Mouse (Mus musculus): ENCODE measurements around the gene Rbm34. TPM values are rescaled to one million over a fixed set of nuclear protein-coding genes. Genes with fewer than 3 reads are reported as not detected.
A peak's percentile ranks its signal among the peaks of the same experiment; 100 is the strongest.

Rbm34 gene
- polyA plus RNA-seq, 1 experiment from 2014 or later: 32.0 TPM

DNA sequence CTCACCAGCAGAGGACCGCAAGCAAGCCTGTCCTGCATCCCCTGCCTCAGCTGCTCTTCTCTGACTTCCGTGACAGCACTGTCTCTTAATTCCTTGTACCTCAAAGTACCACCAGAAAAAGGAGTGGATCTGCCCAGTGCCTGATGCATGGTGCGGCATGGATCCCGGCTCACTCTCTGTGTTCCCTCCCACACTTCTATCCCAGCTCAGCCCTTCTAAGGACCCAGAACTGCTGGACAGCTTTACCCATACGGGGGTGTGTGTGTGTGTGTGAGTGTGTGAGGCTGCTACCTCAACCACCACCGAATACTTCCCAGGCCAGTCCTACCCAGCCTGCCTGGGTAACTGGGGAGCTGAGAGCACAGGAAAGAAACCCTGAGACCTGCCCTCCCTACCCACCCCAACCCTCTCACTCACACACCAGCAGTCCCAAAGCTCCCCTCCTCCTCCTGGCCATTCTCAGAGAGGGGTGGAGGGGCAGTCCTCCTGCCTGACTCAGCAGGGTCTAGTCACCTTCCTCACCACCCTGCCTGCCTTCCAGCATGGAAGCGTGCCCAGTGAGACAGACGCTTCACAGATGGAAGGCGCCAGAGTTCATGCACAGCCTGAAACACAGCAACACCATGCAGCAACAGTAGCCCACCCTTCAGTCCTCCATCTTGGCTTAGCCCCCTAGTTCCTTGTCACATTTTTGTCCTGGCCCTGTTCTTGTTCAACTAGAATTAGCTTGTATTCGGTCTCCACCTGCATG, 41.9 kb downstream of the Rbm34 start:
- Histone ChIP-seq H3K9ac (replicated peaks) (no peak overlapping the region), H3K4me3 (no peak overlapping the region), H3K27me3 (no peaks in the 10 kb centered on the region), H3K27ac (replicated peaks) (no peak overlapping the region), H3K4me2 (replicated peaks) (no peak overlapping the region), H3K36me3 (peaks cover 35% of the 10 kb centered on the region), H3K9me3 (no peaks in the 10 kb centered on the region), H3K4me1 (no peaks in the 10 kb centered on the region)
- 88% methylated on average over 10 of the region's 10 CpGs for WGBS
- no peak for ATAC-seq (ENCODE audit: low FRiP score, low read depth)

DNA sequence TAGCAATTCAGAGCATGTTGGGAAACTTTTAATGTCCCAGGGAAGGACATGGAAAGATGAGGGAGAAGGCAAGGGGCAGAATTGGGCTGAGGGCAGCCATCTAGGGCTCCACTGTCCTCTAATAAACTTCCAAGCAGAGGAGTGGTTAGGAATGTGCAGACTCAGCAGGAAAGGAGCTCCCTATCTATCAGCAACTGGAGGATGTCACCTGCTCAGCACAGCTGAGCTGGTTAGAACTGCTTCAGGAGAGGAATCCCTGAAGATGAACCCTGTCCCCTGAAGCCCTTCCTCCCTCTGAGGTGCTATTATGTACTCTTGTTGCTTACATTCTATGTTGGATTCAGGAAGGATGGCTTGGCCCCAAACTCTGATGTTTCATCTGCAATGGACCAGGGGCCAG, 42.8 kb downstream of the Rbm34 start:
- no peak overlapping the region for H3K4me3 ChIP-seq
- H3K27me3 ChIP-seq: no peaks in the 10 kb centered on the region
- no peaks in the 10 kb centered on the region for H3K9me3 ChIP-seq
- ATAC-seq (ENCODE audit: low FRiP score, low read depth): no peak
- no peak overlapping the region for H3K4me2 ChIP-seq (replicated peaks)
- H3K9ac ChIP-seq (replicated peaks): no peak overlapping the region
- H3K4me1 ChIP-seq: no peaks in the 10 kb centered on the region
- no peak overlapping the region for H3K27ac ChIP-seq (replicated peaks)
- peaks cover 31% of the 10 kb centered on the region for H3K36me3 ChIP-seq

DNA sequence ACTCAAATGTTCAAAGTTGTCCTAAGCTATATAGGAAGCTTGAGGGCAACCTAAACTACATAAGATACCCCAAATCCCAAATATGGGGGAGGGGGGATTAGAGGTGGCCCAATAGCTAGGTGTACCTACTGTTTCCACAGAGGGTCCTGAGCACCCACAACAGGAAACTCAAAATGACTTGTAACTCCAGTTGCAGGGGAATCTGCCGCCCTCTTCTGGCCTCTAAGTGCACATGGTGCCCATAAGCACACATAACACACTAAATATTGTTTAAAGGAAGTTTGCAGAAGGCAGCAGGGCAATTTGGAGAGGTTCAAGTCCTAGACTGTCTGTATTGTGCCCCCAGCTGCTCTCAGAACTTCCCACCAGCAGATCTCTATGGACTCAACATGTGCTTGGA, 43.8 kb downstream of the Rbm34 start:
- H3K27me3 ChIP-seq: no peaks in the 10 kb centered on the region
- no peak overlapping the region for H3K4me2 ChIP-seq (replicated peaks)
- ATAC-seq (ENCODE audit: low FRiP score, low read depth): no peak
- no peak overlapping the region for H3K27ac ChIP-seq (replicated peaks)
- no peak overlapping the region for H3K9ac ChIP-seq (replicated peaks)
- peaks cover 25% of the 10 kb centered on the region for H3K36me3 ChIP-seq
- WGBS: 47% methylated on average over 1 of the region's 1 CpGs
- H3K4me3 ChIP-seq: no peak overlapping the region
- no peaks in the 10 kb centered on the region for H3K4me1 ChIP-seq
- H3K9me3 ChIP-seq: no peaks in the 10 kb centered on the region

DNA sequence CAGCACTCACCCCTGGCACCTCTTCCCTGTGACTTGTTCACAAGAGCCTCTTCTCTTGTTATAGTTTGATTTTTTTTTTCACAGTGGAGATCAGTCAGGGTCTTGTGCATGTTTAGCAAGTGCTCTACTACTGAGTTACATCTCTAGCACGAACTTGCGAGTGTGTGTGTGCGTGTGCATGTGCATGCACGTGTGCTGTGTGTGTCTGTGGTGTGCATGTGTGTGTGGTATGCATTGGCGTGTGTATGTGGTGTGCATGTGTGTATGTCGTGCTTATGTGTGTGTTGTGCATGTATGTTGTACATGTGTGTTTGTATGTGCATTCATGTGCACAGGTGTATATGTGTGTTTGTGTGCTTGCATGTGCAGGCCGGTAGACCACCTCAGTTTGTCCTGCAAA, 47.9 kb downstream of the Rbm34 start:
- no peaks in the 10 kb centered on the region for H3K9me3 ChIP-seq
- no peaks in the 10 kb centered on the region for H3K27me3 ChIP-seq
- WGBS: 96% methylated on average over 7 of the region's 7 CpGs
- no peak overlapping the region for H3K27ac ChIP-seq (replicated peaks)
- ATAC-seq (ENCODE audit: low FRiP score, low read depth): no peak
- peaks cover 12% of the 10 kb centered on the region; the same call in 1 of the 2 replicates for H3K36me3 ChIP-seq
- no peak overlapping the region for H3K4me2 ChIP-seq (replicated peaks)
- no peaks in the 10 kb centered on the region for H3K4me1 ChIP-seq
- H3K4me3 ChIP-seq: no peak overlapping the region
- no peak overlapping the region for H3K9ac ChIP-seq (replicated peaks)

DNA sequence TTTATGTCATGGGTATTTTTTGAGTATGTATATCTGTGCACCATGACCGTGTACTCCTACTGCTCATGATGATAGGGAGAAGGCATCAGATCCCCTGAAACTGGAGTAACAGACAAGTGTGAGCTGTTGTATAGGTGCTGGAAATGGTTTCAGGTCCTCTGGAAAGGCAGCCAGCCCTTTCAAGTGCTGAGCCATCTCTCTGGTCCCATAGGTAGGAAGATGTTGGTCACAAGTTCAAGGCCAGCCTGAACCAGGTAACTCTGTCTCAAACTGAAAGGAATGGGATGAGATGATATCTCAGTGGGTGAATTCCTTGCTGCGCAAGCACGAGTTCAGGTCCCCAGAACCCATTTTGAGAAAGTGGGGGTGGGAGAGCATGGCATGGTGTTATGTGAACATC, 49.4 kb downstream of the Rbm34 start:
- Histone ChIP-seq H3K27me3 (no peaks in the 10 kb centered on the region), H3K36me3 (peaks cover 12% of the 10 kb centered on the region; the same call in 1 of the 2 replicates), H3K4me2 (replicated peaks) (no peak overlapping the region), H3K9me3 (no peaks in the 10 kb centered on the region), H3K4me1 (no peaks in the 10 kb centered on the region), H3K27ac (replicated peaks) (no peak overlapping the region), H3K9ac (replicated peaks) (no peak overlapping the region), H3K4me3 (no peak overlapping the region)
- ATAC-seq (ENCODE audit: low FRiP score, low read depth): 0 out of 2 replicates have a peak, but pooled peaks have one; percentile 10
- 94% methylated on average over 3 of the region's 3 CpGs for WGBS

DNA sequence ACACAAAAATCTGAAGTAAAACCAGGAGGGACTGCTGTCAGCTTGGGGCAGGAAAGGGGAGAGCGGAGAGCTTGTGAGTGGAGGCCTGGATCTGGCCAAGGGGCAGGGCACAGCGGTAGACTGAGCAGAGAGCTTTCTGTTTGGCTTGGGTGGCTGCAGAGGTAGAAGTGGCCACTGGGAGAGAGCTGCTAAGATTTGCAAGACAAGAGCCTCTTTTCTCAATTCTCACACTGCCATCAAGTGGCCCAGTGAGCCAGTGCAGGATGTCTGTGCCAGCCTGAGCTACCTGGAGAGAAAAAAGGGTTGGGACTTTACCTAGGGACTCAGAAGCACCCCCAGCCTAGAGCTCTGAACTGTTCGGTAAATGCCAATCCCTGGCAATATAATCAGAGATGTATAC, 50.0 kb downstream of the Rbm34 start:
- no peak overlapping the region for H3K4me2 ChIP-seq (replicated peaks)
- no peaks in the 10 kb centered on the region for H3K4me1 ChIP-seq
- ATAC-seq (ENCODE audit: low FRiP score, low read depth): peak; percentile 86
- H3K36me3 ChIP-seq: peaks cover 12% of the 10 kb centered on the region; the same call in 1 of the 2 replicates
- no peaks in the 10 kb centered on the region for H3K9me3 ChIP-seq
- H3K9ac ChIP-seq (replicated peaks): no peak overlapping the region
- WGBS: 30% methylated on average over 3 of the region's 3 CpGs
- no peak overlapping the region for H3K27ac ChIP-seq (replicated peaks)
- H3K27me3 ChIP-seq: no peaks in the 10 kb centered on the region
- no peak overlapping the region for H3K4me3 ChIP-seq

DNA sequence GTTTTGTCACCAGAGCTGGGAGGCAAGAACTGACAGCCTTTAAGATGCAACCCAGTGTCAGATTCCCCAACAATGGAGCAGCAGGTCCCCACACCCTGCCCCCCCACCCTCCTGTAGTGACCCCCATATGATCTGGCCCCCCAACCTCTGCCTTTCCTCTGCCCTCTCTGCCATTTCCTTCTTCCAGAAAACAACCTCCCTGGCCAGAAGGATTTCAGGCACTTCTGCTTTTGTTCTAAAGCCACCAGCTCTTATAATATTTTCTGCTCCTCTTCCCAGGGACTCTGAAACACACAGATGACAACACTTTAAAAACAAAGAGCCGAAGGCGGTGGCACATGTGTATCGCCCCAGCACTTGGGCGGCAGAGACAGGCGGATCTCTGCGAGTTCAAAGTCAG, 50.5 kb downstream of the Rbm34 start:
- no peaks in the 10 kb centered on the region for H3K4me1 ChIP-seq
- no peaks in the 10 kb centered on the region for H3K9me3 ChIP-seq
- WGBS: 84% methylated on average over 6 of the region's 6 CpGs
- H3K27me3 ChIP-seq: no peaks in the 10 kb centered on the region
- no peak for ATAC-seq (ENCODE audit: low FRiP score, low read depth)
- H3K4me2 ChIP-seq (replicated peaks): no peak overlapping the region
- peaks cover 9% of the 10 kb centered on the region; the same call in 1 of the 2 replicates for H3K36me3 ChIP-seq
- H3K27ac ChIP-seq (replicated peaks): no peak overlapping the region
- no peak overlapping the region for H3K4me3 ChIP-seq
- H3K9ac ChIP-seq (replicated peaks): no peak overlapping the region

DNA sequence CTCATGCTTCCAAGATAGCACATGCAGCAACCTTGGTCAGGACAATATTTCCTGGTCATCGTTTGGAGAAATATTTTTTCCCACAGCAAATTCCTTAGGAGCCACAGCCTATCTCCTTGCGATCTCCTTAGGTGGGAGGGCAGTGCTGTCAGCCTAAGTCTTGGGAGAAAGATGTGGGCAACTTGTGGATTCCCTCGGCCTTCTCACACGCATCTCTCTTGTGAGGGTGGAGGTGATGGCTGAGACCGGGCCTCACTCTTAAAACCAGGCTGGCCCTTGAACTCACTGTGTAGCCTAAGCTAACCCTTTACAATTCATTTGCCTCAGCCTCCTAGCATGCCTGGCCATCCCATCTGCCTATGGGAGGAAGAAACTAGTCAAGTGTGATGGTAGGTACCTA, 51.2 kb downstream of the Rbm34 start:
- Histone ChIP-seq H3K4me2 (replicated peaks) (no peak overlapping the region), H3K9ac (replicated peaks) (no peak overlapping the region), H3K27ac (replicated peaks) (no peak overlapping the region), H3K4me3 (no peak overlapping the region), H3K27me3 (no peaks in the 10 kb centered on the region), H3K4me1 (peaks cover 3% of the 10 kb centered on the region; the same call in 1 of the 2 replicates), H3K9me3 (no peaks in the 10 kb centered on the region), H3K36me3 (peaks cover 7% of the 10 kb centered on the region; the same call in 1 of the 2 replicates)
- no peak for ATAC-seq (ENCODE audit: low FRiP score, low read depth)
- 93% methylated on average over 5 of the region's 5 CpGs for WGBS

DNA sequence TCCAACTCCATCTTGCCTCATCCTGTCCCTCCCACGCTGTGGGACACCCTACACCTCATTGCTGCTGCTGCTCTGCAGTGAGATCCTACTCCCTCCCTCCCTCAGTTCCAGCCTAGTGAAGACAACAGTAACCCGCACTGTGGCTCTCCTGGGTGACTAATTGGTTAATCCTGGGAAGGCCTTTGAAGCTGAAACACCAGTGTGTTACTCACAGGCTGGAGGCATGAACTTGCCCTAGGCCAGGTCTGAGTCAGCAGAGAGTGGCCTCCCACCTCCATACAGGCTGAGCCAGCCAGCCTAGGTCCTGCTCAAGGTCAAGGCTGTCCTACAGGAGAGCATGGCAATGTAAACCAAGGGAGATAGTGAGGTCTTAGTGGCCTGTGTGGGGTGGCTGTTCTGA, 51.6 kb downstream of the Rbm34 start:
- Histone ChIP-seq H3K4me1 (peaks cover 8% of the 10 kb centered on the region; the same call in 1 of the 2 replicates), H3K4me3 (no peak overlapping the region), H3K27me3 (no peaks in the 10 kb centered on the region), H3K4me2 (replicated peaks) (no peak overlapping the region), H3K27ac (replicated peaks) (no peak overlapping the region), H3K9ac (replicated peaks) (no peak overlapping the region), H3K36me3 (peaks cover 7% of the 10 kb centered on the region; the same call in 1 of the 2 replicates), H3K9me3 (no peaks in the 10 kb centered on the region)
- WGBS: 49% methylated on average over 2 of the region's 2 CpGs
- ATAC-seq (ENCODE audit: low FRiP score, low read depth): no peak

DNA sequence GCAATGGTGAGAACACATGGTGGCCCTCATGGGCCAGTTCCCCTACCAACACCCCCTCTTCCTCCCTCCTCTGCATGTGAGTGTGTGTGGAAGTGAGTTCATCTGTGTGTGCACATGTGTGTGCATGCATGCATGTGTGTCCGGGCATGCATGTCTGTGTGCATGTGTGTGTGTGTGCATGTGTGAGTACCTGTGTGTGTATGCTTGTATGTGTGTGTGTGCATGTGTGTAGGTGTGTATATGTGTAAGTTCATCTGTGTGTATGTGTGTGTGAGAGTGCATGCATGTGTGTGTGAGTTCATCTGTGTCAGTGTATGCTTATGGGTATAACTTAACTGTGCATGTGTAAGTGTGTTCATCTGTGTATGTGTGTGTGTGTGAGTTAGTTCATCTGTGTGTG, 52.5 kb downstream of the Rbm34 start:
- Histone ChIP-seq H3K9ac (replicated peaks) (no peak overlapping the region), H3K27ac (replicated peaks) (no peak overlapping the region), H3K9me3 (no peaks in the 10 kb centered on the region), H3K36me3 (peaks cover 5% of the 10 kb centered on the region; the same call in 1 of the 2 replicates), H3K4me3 (no peak overlapping the region), H3K4me1 (peaks cover 14% of the 10 kb centered on the region), H3K27me3 (peaks cover 2% of the 10 kb centered on the region; the same call in 1 of the 2 replicates), H3K4me2 (replicated peaks) (no peak overlapping the region)
- ATAC-seq (ENCODE audit: low FRiP score, low read depth): no peak
- 100% methylated on average over 1 of the region's 1 CpGs for WGBS

DNA sequence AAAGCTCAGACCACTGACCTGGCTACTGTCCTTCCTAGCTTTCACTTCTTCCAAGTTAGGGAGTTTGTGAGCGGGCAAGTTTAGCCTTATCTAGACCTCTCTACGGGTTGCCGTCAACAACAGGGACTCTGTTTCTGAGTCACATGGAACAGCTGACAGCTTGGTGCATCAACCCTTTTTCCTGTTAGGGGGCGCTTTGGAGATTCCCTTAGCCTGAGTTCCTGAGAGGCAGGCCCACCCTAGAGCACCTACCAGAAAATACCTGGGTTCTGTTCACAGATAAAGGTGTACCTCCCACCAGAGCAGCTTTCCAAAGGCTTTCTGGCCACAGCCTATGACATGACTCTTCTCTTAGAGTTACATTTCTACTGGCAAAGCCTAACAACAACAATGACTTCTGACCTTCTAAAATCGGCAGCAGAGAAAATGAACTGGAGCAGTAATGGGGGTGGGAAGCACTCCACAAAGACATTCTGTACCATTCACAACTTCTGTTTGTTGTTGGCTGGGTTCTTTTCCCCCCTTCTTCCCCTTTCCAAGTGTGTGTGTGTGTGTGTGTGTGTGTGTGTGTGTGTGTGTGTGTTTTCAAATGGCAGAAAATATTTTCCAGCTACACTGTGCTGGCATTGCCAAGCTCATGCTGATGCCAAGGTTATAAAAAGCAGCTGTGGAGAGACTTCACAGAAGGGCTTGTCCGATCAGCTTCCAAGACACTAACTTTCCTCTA, 53.5 kb downstream of the Rbm34 start:
- no peak for ATAC-seq (ENCODE audit: low FRiP score, low read depth)

DNA sequence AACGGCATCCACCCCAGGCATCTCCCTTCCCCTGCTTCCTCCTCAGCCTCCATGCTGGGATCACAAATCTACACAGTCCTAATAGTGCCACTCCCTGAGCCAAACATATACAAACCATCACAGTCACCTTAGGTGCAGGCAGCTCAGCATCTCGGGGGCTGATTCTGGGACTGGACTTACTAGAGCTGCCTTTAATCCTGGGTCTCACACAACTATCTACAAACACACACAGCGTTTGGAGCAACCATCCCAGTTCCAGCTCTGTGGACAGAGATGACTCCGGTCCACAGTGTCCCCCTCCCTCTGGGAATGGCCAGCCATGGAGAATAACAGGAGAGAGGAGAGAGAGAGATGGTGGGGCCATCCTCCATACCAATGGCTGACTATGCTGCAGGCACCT, 54.3 kb downstream of the Rbm34 start:
- peaks cover 3% of the 10 kb centered on the region; the same call in 1 of the 2 replicates for H3K27me3 ChIP-seq
- no peaks in the 10 kb centered on the region for H3K9me3 ChIP-seq
- no peak overlapping the region for H3K4me2 ChIP-seq (replicated peaks)
- 87% methylated on average over 4 of the region's 4 CpGs for WGBS
- peaks cover 15% of the 10 kb centered on the region for H3K4me1 ChIP-seq
- ATAC-seq (ENCODE audit: low FRiP score, low read depth): no peak
- H3K27ac ChIP-seq (replicated peaks): no peak overlapping the region
- no peak overlapping the region for H3K4me3 ChIP-seq
- no peaks in the 10 kb centered on the region for H3K36me3 ChIP-seq
- H3K9ac ChIP-seq (replicated peaks): no peak overlapping the region

More for the DNA sequence above, 53.5 kb downstream of the Rbm34 start:
- Histone ChIP-seq H3K27me3 (peaks cover 3% of the 10 kb centered on the region; the same call in 1 of the 2 replicates), H3K4me2 (replicated peaks) (no peak overlapping the region), H3K4me1 (peaks cover 15% of the 10 kb centered on the region), H3K9ac (replicated peaks) (no peak overlapping the region), H3K36me3 (no peaks in the 10 kb centered on the region), H3K4me3 (no peak overlapping the region), H3K27ac (replicated peaks) (no peak overlapping the region), H3K9me3 (no peaks in the 10 kb centered on the region)
- 70% methylated on average over 6 of the region's 6 CpGs for WGBS

Measured in midbrain, embryonic 12.5 days (tissue).